Mouse (Mus musculus) neural tube, embryonic 15.5 days (tissue): Measurements from ENCODE around the gene Zfp868. TPM values are rescaled to one million over a fixed set of nuclear protein-coding genes. Genes with fewer than 3 reads are reported as not detected.
A peak's percentile ranks its signal among the peaks of the same experiment; 100 is the strongest.
"Not testable (repeated sequence)": the region's sequence is repeated elsewhere in the genome, so short reads cannot be mapped to it uniquely, and the experiment has no call there.

ENCODE experiments used
- ATAC-seq: fragments of 200-750 bp; cut with Nextera tagmentation; 2 replicates; pipeline ENCODE4 v1.8.0; 2017; ENCODE audit warnings: mild to moderate bottlenecking, moderate TSS enrichment, moderate library complexity; ENCODE audit not compliant: low FRiP score
- H3K27ac ChIP-seq: fragments of 300-500 bp; sonication (generic); replicated peaks from 2 replicates; pipeline ENCODE4 v1.5.1; 2015; ENCODE audit warnings: mild to moderate bottlenecking, inconsistent platforms
- H3K27me3 ChIP-seq: fragments of 300-500 bp; sonication (generic); replicated peaks from 2 replicates; pipeline ENCODE4 v1.6.1; 2015; ENCODE audit warnings: inconsistent platforms
- H3K36me3 ChIP-seq: fragments of 300-500 bp; sonication (generic); 2 replicates; pipeline ENCODE4 v1.6.1; 2015; ENCODE audit warnings: inconsistent platforms
- H3K4me1 ChIP-seq: fragments of 300-500 bp; sonication (generic); 2 replicates; pipeline ENCODE4 v1.6.1; 2015; ENCODE audit warnings: inconsistent platforms
- H3K4me2 ChIP-seq: fragments of 300-500 bp; sonication (generic); 2 replicates; pipeline ENCODE4 v1.6.1; 2015; ENCODE audit warnings: inconsistent platforms, mild to moderate bottlenecking, moderate library complexity
- H3K4me3 ChIP-seq: fragments of 300-500 bp; sonication (generic); replicated peaks from 2 replicates; pipeline ENCODE4 v1.5.1; 2015; ENCODE audit warnings: mild to moderate bottlenecking, inconsistent platforms
- H3K9ac ChIP-seq: fragments of 300-500 bp; sonication (generic); replicated peaks from 2 replicates; pipeline ENCODE4 v1.6.1; 2015; ENCODE audit warnings: mild to moderate bottlenecking, inconsistent platforms
- H3K9me3 ChIP-seq: fragments of 300-500 bp; sonication (generic); replicated peaks from 2 replicates; pipeline ENCODE4 v1.6.1; 2016; ENCODE audit warnings: inconsistent platforms
- WGBS: fragments of 180-500 bp; shearing (Covaris S2); methylation state at CpG from one replicate; pipeline ENCODE4 v1.1.7; 2015; ENCODE audit warnings: mixed read lengths; 5-methylcytosine and 5-hydroxymethylcytosine counted together
- polyA plus RNA-seq: library from polyadenylated mRNA; unstranded; fragments of >200 nt; fragmentation: Nextera tagmentation; extraction: Ambion mirVana; gene quantifications from 2 replicates; pipeline ENCODE4 v1.2.1, GENCODE M21; 2015

Gene Zfp868
- polyA plus RNA-seq, result 32.1 and 35.6 TPM in 2 replicates

DNA sequence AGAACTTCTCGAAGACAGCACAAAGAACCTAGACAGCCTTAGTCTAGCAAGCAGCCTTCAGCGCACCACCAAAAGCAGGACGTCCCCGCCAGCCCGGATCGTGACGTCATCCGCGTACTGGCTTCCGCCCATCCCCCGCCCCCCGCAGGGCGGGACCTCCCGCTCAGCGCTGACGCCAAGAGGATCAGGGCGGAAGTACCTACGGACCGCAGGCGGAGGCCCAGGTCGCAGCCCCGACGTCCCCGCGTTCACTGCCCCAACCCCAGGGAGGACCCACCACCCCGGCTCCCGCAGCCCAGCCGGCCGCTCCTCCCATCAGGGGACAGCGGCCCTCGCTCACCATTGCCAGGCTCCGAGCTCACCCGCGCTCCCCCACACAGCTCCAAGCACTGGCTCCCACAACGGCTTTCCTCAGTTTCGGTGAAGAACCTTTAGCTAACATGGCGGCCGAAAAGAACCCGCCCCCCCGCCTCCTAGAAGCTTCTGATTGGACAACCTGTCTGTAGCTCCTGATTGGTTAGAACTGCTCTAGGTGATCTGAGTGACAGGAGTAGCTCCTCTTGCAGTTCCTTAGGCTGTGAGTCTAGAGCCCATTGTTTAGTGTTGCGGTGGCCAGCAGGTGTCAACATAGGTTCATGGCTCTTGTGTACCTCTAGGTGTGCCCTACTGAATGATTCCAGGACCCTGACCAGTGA lies at the start of gene Zfp868:
Gene Zfp868 (minus strand): TSS at position 454 of the 695 bp plus-strand sequence.
- no peaks in the 10 kb centered on the region for H3K9me3 ChIP-seq
- H3K4me3 ChIP-seq, result peak within 1 kb of the TSS; percentile 87
- H3K9ac ChIP-seq, result peak within 1 kb of the TSS; percentile 94
- H3K4me1 ChIP-seq, result peaks cover 20% of the 10 kb centered on the region
- peak within 1 kb of the TSS; percentile 55 for H3K4me2 ChIP-seq
- H3K27ac ChIP-seq, result peak within 1 kb of the TSS; percentile 100
- H3K27me3 ChIP-seq, result no peaks in the 10 kb centered on the region
- H3K36me3 ChIP-seq, result no peaks in the 10 kb centered on the region
- peak; percentile 99 for ATAC-seq
- WGBS, result under 1% methylated on average over 41 of the region's 41 CpGs

DNA sequence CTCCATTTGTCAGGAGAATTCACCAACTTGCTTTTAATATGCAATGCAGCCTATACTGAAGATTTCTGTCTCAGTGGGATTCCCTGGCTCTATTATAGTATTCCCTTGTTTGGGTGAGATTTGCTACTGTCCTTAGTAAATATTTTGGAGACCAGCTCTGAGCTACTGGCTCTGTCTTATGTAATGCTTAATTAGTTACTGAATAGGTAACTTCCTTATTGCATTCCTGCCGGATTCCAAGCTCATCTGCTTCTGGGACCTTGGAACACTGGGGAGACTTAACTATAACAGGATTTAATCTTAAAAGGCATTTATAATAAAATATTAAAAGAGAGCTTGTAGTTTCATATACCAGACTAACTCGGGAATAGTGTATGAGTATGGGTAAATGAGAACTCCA lies 39.7 kb upstream of the Zfp868 start:
- WGBS, result 72% methylated on average over 2 of the region's 2 CpGs
- not testable (repeated sequence) for H3K27me3 ChIP-seq, H3K27ac ChIP-seq, H3K9ac ChIP-seq, H3K4me3 ChIP-seq, H3K4me1 ChIP-seq, H3K4me2 ChIP-seq, ATAC-seq, H3K9me3 ChIP-seq
- peaks cover 33% of the 10 kb centered on the region for H3K36me3 ChIP-seq

DNA sequence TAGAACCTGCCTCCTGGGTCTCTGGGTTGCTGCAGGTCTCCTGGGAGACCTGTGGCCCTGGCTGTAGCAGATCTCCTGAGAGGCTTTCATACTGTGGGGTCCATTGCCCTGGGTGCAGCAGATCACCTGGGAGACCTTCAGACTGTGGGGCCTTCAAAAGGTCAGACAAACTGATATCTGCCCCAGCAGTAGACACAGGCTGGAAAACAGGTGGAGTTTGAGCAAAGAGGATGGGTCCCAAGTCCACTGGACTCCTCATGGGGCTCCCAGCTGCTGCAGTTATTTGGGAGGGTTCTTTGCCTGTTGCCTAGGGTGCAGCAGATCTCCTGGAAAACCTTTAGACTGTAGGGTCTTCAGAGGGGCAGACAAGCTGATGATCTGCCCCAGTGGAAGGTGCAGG lies 35.9 kb upstream of the Zfp868 start:
- Histone ChIP-seq H3K36me3 (peaks cover 37% of the 10 kb centered on the region), H3K4me2 (no peak overlapping the region), H3K27ac (no peak overlapping the region), H3K9me3 (no peaks in the 10 kb centered on the region; the same call in 1 of the 2 replicates), H3K4me3 (no peak overlapping the region), H3K4me1 (no peaks in the 10 kb centered on the region), H3K9ac (no peak overlapping the region), H3K27me3 (no peaks in the 10 kb centered on the region)
- ATAC-seq, result no peak

DNA sequence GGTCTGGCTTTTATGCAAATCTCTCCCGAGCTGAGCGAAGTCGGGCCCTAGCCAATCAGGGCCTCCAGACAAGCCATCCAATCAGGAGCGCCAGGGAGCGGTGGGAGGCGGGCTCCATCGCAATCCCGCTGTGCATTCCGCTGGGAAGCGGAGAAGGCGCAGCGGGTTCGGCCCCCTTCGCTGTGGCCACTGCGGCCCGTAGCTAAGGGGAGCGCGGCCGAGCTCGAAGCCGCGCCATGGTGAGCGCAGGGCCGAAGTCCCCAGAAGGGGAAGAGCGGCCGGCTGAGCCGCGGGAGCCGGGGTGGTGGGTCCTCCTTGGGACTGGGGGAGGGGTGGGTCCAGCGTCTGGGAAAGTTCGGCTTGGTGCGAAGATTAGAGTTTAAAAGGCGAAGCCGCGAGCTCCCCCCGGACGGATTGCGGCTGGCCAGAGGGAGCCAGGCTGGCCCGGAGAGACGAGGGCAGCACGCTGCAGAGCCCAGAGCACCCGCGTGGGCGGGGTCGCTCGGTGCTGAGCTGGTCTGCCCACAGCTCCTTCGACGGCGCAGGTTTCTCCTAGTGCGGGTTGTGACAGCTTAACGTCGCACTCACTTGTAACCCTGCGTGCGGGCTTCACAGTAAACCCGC lies 29.1 kb upstream of the Zfp868 start, which contains the start of gene Zfp964:
Gene Zfp964 (plus strand): TSS at position 122 of the 624 bp plus-strand sequence.
- H3K9me3 ChIP-seq, result no peaks in the 10 kb centered on the region
- H3K36me3 ChIP-seq, result no peaks in the 10 kb centered on the region
- ATAC-seq, result peak; percentile 100
- peak within 1 kb of the TSS; percentile 83 for H3K4me2 ChIP-seq
- peak within 1 kb of the TSS; percentile 87 for H3K27ac ChIP-seq
- WGBS, result under 1% methylated on average over 55 of the region's 55 CpGs
- peaks cover 9% of the 10 kb centered on the region for H3K4me1 ChIP-seq
- no peaks in the 10 kb centered on the region for H3K27me3 ChIP-seq
- peak within 1 kb of the TSS; percentile 74 for H3K9ac ChIP-seq
- peak within 1 kb of the TSS; percentile 67 for H3K4me3 ChIP-seq

DNA sequence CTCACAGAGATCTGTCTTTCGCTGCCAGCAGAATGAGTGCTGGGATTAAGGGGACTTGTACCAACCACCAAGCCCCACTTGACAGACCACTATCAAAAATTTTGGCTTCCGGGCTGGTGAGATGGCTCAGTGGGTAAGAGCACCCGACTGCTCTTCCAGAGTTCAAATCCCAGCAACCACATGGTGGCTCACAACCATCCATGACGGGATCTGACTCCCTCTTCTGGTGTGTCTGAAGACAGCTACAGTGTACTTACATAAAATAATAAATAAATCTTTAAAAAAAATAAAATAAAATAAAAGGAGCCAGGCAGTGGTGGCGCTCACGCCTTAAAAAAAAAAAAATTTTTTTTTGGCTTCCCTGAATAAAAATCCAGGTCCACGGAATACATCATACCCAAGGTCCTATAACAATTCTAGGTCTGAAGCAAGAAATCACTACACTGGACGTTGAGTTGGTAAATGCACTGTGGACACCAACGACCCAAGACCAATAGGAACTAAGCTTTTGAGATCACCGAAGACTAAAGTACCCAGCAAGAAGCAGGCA lies 28.5 kb upstream of the Zfp868 start:
- Histone ChIP-seq H3K4me1 (peaks cover 9% of the 10 kb centered on the region), H3K36me3 (no peaks in the 10 kb centered on the region), H3K27me3 (no peaks in the 10 kb centered on the region), H3K27ac (peak overlapping the region; percentile 87), H3K4me2 (peak overlapping the region; percentile 83), H3K9me3 (no peaks in the 10 kb centered on the region), H3K9ac (no peak overlapping the region), H3K4me3 (peak overlapping the region; percentile 67)
- 42% methylated on average over 10 of the region's 10 CpGs for WGBS
- peak; percentile 29; the same call in 1 of the 2 replicates for ATAC-seq

DNA sequence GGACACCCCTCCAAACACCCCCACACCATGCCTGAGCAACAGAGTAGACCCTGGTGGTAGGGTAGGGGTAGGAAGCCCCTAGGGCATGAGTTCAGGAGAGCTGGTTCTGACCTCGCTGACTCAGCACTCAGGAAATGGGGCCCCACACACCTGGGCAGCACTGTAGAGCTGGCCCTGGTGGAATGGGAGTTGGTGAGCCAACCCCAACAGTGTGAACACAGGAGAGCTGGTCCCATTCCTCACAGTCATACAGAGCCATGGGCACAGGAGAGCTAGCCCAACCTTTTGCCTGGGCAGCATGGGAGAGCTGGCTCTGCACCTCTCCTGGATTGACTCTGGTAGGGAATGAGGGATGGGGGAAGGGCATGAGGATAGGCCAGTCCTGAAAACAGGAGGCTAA lies 7.3 kb downstream of the Zfp868 start:
- 100% methylated on average over 1 of the region's 1 CpGs for WGBS
- Histone ChIP-seq H3K9ac (no peak overlapping the region), H3K9me3 (no peaks in the 10 kb centered on the region), H3K4me3 (no peak overlapping the region), H3K27me3 (no peaks in the 10 kb centered on the region), H3K4me2 (no peak overlapping the region), H3K4me1 (peaks cover 5% of the 10 kb centered on the region), H3K27ac (no peak overlapping the region), H3K36me3 (peaks cover 48% of the 10 kb centered on the region)
- no peak for ATAC-seq

DNA sequence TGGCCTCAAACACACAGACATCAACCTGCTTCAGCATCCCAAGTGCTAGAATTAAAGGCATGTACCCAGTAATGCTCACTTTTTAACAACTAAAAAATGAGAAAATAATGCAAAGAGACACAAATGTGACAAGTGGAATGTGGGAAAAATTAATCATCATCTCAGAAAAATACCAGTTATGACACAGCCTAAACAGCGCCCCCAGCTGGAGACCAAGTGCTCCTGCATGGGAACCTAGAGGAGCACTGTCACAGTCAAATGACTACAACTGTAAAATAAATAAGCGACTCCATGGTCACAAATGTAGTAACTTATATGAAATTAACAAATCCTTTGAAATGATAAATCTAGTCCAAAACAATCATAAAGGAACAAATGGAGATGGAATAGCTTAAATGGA lies 10.7 kb downstream of the Zfp868 start:
- Histone ChIP-seq H3K4me3 (no peak overlapping the region), H3K4me2 (no peak overlapping the region), H3K9ac (no peak overlapping the region), H3K9me3 (no peaks in the 10 kb centered on the region), H3K27ac (no peak overlapping the region), H3K4me1 (no peaks in the 10 kb centered on the region), H3K36me3 (peaks cover 74% of the 10 kb centered on the region), H3K27me3 (no peaks in the 10 kb centered on the region)
- ATAC-seq, result no peak
- 63% methylated on average over 2 of the region's 2 CpGs for WGBS

DNA sequence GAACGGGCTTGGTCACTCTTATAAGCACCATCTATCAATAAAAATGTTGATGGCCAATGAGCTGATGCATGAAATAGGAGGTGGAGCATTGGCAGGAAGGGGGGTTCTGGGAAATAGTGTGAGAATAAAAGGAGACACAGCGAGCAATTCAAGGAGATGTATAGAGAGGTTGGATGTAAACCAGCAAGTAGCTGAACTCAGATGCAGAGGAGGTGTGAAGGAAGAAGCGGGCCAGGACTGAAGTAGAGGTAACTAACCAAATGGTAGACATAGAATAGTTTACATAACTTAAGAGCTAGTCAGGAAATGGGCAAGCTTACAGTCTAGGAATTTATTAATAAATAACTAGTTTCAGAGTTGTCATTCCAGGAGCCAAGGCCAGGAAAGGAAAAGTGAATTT lies 27.8 kb downstream of the Zfp868 start:
- not testable (repeated sequence) for H3K9me3 ChIP-seq, ATAC-seq, H3K9ac ChIP-seq, H3K4me2 ChIP-seq, H3K27me3 ChIP-seq, H3K27ac ChIP-seq, H3K36me3 ChIP-seq, H3K4me3 ChIP-seq, H3K4me1 ChIP-seq
- 89% methylated on average over 3 of the region's 3 CpGs for WGBS

DNA sequence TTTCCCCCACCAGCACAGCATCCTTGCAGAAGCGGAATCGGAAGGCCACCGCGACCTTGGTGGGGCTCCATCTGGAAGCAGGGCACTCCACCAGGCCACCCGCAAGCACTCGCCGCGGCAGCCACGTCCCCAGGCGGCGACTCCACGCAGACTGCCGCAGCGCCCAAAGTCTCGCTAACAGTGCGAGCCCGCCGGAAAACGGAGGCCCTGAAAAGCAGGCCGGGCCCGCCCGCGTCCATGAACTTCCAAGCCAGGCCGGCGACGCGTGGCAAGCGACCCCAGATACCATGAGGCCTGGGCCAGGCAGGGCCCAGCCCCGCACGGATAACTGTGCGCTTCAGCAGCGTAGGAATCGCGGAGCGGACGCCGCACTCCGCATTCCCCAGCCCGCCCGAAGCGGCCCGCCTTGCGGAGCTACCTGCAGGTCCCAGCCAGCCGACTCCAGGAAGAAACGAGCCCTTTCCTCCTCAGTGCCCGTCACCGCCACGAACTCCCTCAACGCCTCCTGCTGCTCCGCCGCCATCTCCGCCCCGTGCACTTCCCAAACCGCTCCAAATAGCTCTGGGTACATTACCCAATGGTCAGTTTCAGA lies 40.6 kb downstream of the Zfp868 start:
- ATAC-seq, result peak; percentile 86
- peak overlapping the region; percentile 64 for H3K27ac ChIP-seq
- no peaks in the 10 kb centered on the region for H3K27me3 ChIP-seq
- H3K4me3 ChIP-seq, result peak overlapping the region; percentile 51
- peak overlapping the region; percentile 68 for H3K9ac ChIP-seq
- H3K36me3 ChIP-seq, result no peaks in the 10 kb centered on the region
- no peaks in the 10 kb centered on the region for H3K9me3 ChIP-seq
- H3K4me2 ChIP-seq, result peak overlapping the region; percentile 93
- 2% methylated on average over 54 of the region's 54 CpGs for WGBS
- H3K4me1 ChIP-seq, result no peaks in the 10 kb centered on the region

DNA sequence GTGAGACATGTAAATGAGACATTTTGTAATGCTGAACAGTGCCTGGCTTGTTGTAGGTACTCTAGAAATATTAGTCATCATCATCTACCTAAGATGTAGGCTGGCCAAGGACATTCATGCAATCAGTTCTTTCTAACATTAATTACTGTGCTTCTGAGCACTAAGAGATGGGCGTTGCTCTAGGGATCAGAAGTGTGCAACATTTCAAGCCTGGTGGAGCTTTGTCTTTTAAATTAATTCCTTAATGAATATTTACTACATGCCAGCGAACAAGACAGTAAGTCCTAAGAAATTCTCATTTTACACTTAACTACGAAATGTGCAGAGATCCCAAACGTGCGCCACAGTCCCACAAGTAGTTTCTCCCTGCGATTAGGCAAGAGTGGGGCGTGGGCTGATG lies 41.1 kb downstream of the Zfp868 start:
- H3K4me3 ChIP-seq, result peak overlapping the region; percentile 51
- H3K4me1 ChIP-seq, H3K27me3 ChIP-seq, H3K9me3 ChIP-seq, ATAC-seq, H3K36me3 ChIP-seq: not testable (repeated sequence)
- H3K9ac ChIP-seq, result peak overlapping the region; percentile 68
- peak overlapping the region; percentile 93 for H3K4me2 ChIP-seq
- H3K27ac ChIP-seq, result 0 out of 2 replicates have a peak overlapping the region, but pooled peaks have one; percentile 64
- WGBS, result 17% methylated on average over 7 of the region's 7 CpGs
